Mouse (Mus musculus) erythroblast, adult 5-6 weeks (primary cell): ENCODE measurements around the gene Atxn2. TPM values are rescaled to one million over a fixed set of nuclear protein-coding genes. Genes with fewer than 3 reads are reported as not detected.

ENCODE experiments used
- ATAC-seq: replicated peaks from 2 replicates; pipeline ENCODE4 v1.8.0; 2016; ENCODE audit warnings: moderate number of reproducible peaks, mild to moderate bottlenecking, moderate TSS enrichment, inconsistent platforms; ENCODE audit not compliant: poor library complexity, low FRiP score, severe bottlenecking
- total RNA-seq, 2 experiments: library from RNA; stranded (forward) in 1 of 2; stranded (reverse) in 1 of 2; fragments of 150-400 nt in 1 of 2; fragments of 200-764, 138-1000 nt in 1 of 2; gene quantifications; 2 replicates each; pipeline versions ENCODE4 v1.2.3 to v1.2.4; 2015 to 2017; ENCODE audit warnings: low replicate concordance in 2 of 2

The Atxn2 gene
- total RNA-seq, 2 experiments from 2014 or later: 97.4 to 169 TPM

DNA sequence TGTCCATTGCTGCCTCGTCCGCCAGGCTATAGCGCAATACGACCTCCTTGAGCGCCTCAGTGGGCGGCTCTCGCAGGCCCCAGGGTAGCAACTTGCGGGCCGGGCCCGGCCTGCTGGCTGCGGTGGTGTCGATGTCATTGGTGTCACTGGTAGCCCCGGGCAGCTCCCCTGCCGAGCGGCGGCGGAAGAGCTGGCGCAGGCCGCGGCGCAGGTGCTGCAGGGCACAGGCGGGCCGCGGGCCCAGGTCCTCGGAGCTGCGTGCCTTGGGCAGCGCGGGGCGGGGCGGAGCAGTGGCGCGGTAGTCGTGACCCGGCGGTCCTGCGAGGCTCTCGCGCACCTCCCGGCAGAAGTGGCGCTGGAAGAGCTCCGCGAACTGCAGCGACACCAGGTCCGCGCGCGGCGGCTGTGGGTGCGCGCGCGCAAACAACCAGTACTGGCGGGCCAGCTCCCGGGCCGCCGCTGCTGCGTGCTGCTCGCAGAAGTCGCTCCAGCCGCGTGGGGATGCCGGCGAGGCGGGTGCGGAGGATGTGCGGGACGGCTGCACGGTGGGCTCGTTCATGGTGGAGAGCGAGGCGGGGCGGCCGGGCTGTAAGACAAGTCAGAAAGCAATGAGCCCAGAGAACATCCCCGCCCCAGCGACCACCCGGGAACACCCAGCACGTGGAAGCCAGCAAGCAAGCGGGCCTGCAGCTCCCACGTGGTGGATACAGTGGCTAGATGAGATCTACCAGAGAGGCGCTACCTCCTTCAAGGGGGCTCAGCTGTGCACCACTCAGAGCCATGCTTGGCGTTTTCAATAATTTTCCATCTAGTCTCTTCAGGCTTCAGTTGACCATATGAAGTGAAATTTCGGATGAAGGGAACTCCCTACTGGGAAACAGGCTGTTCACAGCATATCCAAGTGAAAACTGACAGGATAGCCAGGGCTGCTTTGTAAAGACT, 117.6 kb downstream of the Atxn2 start:
- ATAC-seq: no peak

DNA sequence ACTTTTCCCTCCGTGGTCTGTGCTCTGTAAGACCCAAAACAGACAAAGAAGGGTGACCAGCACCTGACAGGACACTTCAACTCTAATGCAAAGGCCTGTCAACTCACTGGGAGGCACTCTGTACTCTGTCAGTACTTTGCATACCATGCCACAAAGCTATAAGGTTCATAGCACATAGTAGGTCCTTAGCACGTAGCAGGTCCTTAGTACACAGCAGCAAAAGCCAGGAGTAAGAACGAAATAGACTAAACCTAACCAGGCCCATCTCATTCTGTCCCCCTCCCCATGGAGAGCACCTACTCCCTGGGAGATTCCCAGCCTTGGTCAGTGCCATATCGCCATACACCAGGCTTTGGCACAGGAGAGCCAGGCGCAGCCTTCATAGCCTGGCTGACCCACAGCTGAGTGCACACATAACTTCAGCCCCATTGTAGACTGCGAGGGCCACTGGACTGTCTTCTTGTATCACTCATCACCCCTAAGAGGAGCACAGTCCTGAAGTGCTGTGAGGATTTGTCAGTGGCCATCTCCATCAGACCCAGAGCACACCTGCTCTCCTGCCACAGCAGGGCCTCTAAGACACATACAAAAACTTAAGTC, 120.0 kb downstream of the Atxn2 start:
- ATAC-seq: no peak

DNA sequence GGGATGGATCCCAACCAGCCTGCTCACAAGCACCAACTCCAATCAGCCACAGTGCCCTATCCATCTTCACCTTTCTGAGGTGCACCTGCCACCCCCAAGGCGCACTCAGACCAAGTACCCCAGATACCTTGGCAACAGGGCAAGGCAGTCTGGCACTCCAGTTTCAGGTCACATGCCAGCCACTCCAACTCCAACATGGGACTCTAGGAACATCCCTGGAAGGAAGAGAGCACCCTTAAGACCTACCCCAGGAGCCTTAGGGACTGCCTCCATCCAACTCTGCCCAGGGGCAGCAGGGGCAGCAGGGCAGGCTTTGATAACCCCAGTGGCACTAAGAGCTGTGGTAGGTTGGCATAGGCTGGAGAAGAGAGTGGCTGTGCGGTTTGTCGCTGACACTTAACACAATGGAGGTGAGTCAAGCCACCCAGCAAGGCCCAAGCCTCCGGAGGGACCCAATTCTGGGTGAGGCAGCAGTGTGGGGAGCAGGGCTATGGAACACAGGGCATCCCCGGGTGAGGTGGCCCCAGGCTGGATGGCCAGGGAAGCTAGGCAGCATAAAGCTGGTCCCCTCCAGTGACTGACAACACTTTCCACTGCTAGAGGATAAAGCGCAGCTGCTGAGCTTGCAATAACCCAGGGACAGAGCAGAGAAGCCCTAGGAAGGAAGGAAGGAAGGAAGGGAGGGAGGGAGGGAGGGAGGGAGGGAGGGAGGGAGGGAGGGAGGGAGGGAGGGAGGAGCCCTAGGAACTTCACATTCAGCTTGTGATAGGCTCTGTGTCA, 121.4 kb downstream of the Atxn2 start:
- no peak for ATAC-seq

DNA sequence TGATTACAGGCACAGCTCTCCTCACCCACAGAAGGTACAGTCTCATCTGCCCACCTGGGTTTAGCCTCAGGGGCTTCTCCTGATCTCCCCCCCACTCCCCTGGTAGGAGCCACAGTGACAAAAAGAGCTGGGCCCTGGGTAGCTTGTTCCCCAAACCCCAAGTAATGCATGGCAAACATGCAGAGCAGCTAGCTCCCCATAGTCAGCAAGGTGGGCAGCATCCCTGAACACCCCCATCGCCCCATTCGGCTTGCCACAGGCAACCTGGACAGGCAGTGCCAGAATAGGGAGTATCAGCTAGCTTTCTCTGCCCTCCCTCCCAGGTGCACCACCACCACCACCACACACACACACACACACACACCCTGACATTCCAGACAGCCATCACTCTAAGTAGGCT, 122.0 kb downstream of the Atxn2 start:
- ATAC-seq: no peak

DNA sequence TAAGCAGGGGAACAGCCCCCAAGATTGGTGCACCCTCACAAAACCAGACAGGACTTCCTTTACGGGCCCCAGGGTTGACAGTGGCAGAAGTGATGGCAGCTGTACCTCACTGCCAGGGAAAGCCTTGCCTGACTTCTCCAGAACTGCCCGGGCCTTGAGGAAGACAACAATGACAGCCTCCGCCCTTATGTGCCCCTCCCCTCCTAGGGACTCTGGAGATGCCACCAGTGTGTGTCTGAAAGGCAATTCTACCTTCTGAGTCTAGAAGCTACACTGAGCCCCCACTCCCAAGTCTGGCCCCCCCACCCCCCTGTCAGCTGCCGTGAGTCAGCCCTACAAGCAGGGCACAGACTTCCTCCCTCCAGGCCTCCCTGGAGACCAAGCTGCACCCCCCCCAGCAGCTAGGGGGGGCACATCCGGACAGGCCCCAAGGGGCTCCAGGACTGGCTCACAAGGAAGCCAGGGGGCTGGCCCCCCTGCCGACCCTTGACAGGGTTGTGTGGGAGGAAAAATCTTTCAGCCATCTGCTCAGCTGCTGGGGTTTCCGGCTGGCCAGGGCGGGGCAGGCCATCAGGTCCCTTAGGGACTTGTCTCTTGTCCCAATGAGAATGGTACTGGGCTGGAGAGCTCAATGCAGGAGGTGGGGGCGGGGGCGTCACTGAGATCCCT, 122.6 kb downstream of the Atxn2 start:
- ATAC-seq: no peak

DNA sequence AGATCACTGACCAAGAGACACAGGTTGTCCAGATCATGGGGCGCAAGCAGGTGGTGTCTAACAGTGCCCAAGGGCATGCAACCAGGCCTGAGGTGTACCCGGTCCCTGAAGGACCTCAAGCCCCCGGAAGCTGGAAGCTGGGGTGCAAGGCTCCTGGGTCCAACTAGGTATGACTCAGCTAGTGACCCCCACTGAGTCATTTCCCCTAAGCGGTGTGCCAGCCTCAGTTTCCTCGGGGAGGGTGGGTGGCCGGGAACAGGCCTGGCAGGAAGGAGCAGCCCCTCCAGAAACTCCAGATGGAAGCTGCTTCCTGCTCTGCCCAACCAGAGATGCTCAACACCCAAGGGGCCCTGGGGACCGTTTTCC, 123.1 kb downstream of the Atxn2 start:
- ATAC-seq: no peak

DNA sequence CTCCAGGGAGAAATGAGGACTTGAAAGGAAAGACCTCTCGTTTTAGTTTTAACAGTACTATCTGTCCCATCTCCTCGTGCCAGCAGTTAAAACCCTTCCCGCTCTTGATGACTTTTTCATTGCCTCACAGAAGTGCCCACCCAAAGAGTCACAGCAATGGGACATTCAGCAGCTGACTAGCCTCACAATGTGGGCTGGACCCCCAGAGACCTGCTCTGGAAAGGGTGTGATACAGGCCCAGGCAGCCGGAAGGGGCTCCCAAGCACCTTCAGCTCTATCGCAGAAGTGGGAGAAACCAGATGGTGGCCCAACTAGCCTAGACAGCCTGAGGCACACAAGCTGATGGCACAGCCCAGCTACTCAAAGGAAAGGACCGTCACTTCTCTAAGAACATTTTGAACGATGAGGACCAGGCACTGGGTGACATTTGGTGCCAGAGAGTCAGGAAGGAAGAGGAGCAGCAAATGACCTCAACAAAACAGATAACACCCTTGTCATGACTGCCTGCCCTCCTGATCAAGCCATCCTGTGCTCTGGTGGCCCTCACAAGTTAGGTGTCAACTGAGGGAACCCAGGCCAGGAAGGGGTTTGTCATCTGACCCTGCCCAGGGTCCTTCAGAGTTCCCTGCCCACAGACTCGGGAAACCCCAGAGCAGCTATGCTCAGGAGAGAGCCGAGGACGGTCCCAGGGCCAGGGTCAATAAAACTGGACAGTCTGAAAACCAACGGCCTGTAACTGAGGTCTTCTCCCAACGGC, 124.0 kb downstream of the Atxn2 start:
- no peak for ATAC-seq

DNA sequence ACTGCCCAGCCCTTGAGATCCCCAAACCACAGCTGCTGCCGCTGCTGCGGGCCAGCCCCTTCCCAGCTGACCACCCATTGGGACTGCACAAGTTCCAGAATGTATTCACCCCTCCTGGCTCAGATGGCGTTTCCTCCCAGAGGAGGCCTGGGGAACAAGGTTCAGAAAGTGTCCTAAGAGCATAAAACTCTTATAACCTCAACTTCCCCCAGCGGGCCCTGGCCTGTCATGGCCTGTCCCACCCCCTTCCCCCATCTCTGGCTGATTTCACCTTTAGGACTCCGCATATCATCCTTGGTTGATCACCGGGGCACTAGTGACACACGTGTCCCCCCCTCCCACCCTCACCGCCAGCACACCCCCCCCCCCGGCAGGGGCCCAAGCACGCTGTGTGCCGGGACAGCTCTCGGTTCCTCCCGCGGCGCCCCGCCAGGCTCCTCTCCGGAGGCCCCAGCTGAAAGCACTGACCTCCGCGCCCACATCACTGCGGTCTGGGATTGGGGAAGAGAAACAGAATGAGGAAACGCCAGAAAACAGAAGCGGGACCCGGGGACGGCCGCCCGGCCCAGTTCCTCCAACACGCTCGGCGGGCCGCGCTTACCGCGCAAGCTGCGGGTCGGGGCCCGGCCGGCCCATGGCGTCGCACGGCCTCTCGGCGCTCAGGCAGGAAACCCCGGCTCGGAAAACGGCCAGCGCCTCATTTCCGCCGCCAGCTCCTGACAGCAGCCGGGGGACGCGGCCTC, 125.0 kb downstream of the Atxn2 start:
- no peak for ATAC-seq

DNA sequence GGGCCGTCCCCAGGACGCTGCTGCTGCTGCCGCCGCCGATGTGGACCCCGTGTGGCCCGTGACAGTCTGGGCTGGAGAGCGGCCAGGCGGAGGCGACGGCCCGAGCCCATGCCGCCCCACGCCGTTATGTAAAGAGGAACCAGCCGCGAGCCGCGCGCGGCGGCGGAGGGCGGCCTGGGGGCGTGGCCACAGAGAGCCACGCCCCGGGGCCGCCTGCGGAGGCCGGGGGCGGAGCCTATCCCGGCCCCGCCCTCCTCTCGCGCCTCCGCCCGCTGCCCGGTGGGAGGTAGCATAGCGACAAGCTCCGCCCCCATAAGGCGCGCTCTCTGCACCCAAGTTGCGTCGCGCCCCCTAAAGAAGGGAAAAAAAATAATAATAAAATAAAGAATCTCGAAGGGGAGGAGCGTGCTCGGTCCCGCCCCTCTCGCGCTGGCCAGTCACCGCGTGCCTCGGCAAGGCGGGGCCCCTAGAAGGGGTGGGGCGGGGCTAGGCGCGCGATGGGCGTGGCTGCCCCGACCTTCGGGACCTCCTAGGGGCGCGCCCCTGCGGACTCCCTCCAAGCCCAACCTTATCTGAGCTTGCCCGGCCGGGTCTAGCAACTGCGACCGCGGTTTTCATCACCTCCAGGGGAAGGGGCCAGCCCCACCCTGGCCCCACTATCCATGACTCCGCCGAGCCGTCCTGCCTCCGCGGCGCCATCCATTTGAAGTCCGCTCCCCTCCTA, 125.7 kb downstream of the Atxn2 start:
- peak; percentile 73 for ATAC-seq

DNA sequence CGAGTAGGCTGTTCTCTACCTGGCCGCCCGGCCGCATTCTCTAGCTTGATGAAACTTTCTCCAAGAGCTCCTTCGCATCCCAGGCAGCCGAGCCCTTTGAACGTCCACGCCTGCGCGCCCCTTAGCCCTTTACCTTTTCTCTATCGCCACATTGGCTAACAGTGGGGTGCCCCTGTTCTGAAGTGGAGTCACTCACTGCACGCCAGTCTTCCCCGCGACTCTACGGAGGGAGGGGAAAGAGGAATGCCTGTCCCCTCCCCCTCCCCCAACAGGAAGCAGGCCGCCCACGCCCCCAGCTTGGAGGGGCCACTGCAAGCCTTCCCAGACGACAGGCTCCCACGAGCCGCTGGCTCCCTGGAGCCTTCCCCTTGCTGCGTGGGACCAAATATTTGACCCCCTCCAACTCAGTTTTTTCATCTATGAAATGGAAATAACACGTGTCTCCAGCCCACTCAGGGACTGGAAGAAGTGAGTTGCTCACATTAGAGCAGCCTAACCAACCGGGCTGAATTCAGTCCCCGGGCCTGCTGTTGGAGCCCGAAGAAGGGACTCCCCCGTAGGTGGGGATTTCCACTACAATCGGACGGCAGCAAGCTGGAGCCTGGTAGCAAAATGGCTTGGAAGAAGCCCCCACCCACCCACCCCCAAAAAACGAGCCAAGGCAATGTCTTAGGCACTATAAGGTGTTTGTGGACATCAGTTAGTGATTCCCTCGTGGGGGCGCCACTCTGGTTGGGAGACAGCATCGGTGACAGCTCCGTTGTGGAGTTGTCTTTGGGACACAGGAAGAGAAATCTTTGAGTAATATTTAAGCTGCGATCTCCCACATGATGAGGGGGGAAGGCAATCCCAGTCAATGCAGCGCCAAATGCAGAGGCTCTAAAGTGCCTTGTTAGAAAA, 126.6 kb downstream of the Atxn2 start, which contains the start of gene Sh2b3:
Gene Sh2b3 (minus strand): TSS at position 206 of the 900 bp plus-strand sequence.
- no peak; the same call in 1 of the 2 replicates for ATAC-seq

DNA sequence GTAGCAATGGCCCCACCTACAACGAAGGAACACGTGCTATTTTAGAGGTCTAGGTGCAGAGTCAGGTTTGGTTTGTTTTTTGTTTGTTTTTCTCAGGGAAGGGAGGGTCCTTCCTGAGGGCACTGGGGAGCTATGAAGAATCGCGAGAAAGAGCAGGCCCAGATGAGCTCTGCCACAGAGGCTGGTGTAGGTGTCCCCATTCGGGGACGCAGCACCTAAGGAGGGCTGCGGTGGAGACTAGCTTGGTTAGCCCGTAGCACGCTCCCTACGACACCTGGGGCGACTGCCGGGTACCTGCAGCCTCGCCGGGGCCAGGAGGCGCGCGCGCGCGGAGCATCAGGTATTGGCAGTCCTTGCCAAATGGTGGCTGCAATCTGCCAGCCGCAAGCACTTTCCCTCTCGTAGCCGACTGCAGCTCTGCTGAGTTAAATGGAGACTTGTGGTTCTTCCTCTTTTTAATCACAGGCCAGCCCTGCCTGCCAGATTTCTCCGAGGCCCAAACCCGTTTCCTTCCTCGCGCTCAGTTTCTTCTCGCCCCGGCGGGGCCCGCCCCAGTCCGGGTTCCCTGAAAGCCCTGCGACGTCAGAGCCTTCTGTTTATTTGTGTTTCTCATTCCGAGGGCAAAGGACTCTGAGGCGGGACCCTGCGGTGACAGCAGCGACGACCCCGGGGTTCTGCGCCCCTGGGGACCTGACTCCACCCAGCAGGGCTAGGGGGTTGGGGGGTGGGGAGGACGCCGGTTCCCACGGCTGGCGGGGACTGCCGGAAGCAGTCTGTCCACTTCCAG, 127.4 kb downstream of the Atxn2 start:
- ATAC-seq: no peak

DNA sequence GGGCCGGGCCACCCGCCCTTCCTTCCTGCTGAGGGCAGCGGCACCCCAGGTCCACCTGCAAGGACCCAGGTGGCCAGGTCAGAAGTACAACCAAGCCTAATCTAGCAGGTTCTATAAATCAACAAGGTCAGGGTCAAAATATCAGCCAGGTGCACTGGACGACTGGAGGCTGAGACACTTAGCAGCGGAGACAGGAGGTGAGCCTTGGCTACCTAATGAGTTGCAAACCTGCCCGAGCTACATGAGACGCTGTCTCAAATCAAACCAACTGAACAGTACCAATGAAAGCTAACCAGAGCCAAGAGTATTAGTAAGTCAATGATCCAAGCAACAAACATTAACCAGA, 128.0 kb downstream of the Atxn2 start:
- no peak for ATAC-seq

DNA sequence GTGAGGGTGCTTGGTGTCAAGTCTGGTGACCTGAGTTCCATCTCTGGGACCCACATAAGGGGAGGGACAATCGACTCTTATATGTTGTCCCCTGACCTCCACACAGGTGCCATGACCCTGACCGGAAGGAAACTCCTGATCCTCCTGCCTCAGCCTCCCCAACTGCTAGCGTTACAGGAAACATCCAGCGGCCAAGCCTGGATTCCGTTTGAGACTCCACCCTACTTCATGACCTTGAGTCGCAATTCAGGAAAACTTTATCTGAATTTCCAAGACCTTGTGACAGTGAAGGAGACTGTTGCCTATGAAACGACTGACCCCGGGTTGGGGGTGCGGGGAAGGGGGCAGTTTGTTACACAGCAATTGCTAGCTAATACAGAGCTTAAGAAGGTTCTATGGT, 130.4 kb downstream of the Atxn2 start:
- no peak for ATAC-seq

DNA sequence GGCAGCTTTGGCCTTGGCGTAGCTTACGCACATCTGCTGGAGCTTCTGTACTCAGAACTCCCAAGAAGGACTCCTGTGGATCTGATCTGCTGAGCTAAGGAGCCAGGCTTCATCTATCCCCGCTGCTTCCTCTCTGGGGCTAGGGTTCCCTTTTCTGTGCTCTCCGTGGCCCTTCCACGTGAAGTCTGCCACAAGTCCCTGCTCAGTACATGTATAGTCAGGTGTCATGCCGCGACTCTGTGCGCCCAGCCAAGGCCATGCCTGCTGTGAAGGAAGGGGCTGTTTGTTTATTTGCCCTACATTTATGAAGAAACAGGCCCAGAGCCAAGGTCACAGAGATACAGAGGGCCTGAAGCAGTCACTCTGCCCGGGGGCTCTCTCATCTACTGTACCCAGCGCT, 130.8 kb downstream of the Atxn2 start:
- no peak for ATAC-seq

DNA sequence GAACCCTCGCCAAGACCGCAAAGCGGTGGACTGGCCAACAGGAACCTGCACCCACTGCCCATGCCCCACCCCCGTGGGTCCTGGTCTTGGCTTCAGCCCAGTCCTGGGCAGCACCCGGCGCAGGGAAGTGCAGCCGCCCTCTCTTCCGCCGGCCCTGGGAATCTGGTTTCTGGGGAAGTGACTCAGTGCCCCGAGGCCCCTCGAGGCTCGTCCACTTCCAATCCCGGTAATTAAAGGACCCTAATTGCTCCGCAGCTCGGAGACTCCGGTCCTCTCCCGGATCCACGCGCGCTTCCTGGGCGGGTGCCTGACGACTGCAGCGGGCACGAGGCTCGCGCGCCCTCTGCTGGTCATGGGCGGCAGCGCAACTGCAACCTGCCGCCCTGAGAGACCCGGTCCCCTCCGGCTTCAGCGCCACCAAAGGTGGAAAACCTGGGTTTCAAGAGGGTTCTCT, 131.6 kb downstream of the Atxn2 start:
- ATAC-seq: peak; percentile 88
